Mouse (Mus musculus) layer of hippocampus, adult 9-11 months (tissue): ENCODE data around the gene Slc7a7.
A peak's percentile ranks its signal among the peaks of the same experiment; 100 is the strongest.
"Not testable (repeated sequence)": the region's sequence is repeated elsewhere in the genome, so short reads cannot be mapped to it uniquely, and the experiment has no call there.

Experiments
- DNase-seq: peaks from one replicate; pipeline ENCODE4 v3.0.0; 2022

Gene Slc7a7

DNA sequence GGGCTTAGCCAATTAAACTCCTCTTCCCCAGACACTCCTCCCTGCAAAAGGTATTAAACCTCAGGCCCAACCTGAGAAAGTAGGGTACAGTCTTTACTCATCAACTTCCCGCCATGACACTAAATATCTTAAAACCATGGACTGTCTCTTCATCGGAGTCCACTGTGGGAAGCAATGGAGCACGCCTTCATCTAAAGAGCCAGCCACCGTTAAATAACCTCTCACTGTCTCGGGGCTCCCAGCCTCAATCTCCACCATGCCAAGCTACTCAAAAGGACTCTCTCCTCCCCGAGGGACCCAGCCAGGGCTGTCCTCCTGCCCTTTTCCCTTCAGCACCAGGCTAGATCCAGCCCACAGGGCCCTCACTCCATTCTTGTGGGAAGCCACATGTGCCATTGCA, 47.0 kb downstream of the Slc7a7 start:
- no peak for DNase-seq

DNA sequence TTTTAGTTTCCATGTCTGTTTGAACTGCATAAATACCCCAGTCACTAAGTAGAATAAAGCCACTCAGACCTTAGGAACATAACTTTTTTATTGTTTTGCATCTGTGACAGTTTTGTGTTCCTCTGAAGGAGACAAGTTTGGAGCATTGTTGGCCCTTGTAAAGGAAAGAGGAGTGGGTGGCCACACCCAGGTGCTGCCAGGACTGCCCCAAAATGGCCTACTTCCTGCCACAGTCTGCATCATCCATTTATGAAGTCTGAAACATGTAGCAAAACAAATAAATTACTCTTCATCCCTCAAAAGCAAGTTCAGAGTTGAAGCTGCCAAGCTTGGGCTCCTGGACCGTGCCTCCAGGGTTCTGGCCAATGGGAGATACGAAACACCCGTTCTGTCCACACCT, 48.2 kb downstream of the Slc7a7 start:
- DNase-seq, result no peak

DNA sequence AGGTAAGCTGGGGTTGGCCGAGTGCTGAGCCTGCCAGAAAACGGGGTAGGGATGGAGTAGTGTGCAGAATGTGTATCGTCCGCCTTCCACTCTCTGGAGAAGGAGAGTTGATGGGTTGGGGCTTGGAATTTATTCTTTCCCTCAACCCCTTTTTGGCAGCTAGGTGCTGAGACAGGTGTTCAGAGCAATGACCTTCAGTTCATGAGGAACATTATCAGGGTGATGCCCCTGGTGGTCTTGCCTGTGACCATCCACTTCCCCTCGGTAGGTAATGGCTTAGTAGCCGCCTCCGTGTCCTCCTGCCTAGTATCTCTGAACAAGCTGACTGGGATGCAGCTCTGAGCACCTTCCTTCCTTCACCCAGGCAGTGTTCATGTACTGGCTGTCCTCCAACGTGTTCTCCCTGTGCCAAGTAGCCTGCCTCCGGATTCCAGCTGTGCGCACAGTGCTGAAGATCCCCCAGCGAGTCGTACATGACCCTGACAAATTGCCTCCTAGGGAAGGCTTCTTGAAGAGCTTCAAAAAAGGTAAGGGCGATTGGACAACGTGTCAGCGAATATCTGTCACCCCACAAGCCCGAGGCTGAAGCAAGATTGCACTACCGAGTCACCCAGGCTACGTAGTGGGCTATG, 50.0 kb downstream of the Slc7a7 start:
- no peak for DNase-seq

DNA sequence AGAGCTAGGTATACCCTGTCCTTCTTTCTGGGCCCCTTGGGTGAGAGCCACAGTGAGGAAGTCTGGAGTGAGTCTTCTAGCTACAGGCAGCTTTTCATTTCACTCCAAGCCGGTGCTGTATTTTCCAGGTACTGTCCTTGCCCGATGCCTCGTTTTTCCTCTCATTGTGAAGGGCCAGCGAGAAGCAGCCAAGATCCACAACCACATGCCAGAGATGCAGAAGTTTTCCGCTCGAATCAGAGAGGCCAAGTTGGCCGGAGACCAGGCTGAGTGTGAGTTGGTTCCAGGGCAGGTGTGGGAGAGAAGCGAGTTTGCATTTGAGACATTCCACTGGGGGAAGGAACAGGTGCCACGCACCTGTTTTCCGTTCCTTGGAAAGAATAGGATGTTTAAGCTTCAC, 51.0 kb downstream of the Slc7a7 start:
- no peak for DNase-seq

GRCm38 (mm10) chr14:54365026-54365645, 52.4 kb downstream of the Slc7a7 start:
- DNase-seq, result no peak

DNA sequence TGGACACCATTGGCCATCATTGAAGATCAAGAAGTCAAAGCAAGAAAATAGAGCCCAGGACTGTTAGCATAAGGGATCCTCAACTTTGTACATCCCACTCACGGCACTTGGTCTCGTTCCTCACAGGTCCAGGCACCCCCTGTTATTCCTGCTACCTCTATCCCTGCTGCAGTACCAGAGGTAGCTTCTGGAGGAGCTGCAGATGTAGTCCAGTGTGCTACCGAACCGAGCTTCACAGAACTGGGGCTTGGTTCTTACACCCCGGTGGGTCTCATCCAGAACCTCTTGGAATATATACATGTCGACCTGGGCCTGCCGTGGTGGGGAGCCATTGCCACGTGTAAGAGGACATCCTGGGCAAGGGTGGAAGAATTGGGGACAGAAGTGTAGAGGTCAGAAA, 54.4 kb downstream of the Slc7a7 start:
- DNase-seq, result no peak

DNA sequence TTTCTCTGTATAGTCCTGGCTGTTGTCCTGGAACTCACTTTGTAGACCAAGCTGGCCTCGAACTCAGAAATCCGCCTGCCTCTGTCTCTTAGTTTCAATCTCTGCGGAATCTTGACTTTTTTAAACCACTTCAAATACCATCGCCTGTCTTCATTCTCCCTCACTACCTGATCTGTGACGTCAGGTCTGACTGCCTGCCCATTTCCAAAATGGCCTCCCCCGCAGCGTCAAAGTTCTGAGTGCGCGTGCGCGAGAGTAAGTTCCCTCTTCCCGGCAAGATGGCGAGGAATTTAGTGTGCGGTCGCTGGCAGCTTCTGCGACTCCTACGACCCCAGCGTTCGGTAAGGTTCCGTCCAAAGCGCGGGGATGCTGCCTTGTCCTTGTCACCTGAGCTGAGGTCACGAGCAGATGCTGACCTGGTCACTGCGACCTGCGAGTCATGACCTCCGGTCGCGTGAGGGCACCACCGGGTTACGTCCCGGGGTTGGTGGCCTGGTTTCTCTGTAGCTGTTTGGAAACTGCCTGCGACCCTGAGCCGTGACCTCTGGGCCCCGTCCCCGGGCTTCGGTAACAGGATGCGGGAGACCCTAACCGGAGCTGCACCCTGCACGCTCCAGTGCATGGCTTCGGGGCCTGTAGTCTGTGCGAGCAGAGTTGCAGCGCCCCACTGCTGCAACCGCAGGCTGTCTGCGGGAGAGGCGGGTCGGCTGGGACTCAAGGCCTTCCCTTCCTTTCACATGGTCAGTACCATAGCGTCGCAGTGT, 56.8 kb downstream of the Slc7a7 start, which contains the start of gene Oxa1l:
Gene Oxa1l (plus strand): TSS at position 258 of the 764 bp plus-strand sequence.
- peak; percentile 94 for DNase-seq

DNA sequence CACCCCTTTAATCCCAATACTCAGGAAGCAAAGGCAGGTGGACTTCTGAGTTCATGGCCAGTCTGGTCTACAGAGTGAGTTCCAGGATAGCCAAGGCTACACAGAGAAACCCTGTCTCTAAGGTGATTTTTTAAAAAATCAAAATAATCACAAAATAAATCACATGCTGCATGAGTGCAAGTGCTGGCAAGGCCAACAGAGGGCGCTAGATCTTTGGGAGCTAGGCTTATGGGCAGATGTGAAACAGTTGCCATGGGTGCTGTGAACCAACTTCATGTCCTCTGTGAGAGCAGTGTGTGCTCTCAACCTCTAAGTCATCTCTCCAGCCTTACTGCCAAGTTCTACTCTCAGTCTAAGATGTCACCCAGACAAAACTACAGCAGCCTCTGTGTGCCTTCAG, 63.2 kb downstream of the Slc7a7 start:
- no peak for DNase-seq

DNA sequence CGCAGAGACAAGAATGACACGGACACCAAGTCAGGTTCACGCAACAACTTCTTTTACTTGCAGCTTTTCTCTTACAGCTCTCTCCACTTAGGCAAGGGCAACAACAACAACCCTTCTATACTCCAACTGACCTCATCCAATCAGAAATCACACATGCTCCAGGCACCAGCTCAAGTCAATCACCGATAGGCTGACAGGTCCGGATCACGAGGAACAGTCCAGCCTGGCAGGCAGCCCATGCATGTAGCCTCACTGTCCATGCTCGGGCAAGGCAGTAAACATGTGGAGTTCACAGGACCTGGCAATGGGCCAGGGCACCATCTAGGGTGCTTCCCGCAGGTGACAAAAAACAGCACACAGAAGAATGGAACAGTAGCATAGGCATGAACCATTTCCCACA, 65.3 kb downstream of the Slc7a7 start:
- DNase-seq, result no peak

DNA sequence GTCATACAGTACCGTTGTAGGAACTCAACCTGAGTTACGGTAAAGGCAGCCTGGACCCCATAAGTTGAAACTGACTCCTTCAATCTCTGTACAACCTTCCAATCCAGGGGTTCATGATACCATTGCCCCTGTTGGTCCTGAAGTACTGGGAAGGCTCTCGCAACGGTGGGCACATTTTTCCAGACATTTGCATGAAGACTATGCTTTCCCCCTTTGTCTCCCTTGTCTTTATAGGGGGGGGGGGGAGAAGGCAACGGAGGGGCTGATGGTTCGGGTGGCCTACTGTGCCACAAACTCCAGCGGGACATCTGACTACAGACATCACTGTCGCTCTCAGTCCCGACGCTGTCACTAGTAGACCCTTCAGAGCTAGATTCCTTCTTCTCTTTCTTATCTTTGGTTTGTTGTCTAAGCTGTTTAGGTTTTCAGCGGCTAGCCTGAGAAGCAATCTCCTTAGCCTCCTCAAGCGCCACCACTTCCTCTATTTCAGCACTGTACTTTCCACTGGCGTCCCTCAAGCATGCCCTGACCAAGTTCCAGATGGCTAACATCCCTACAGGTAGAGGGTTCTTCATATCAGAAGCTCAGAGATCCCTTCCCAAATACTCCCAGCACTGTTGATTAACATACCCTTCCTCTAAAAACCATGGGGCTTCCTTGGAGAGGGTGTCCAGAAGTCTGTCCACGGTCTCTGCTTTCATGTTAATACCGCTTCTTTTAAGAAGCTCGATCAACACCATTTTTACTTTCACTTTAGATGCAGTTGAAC, 66.6 kb downstream of the Slc7a7 start:
- not testable (repeated sequence) for DNase-seq

GRCm38 (mm10) chr14:54341807-54342206, 75.8 kb downstream of the Slc7a7 start:
- DNase-seq, result not testable (repeated sequence)

GRCm38 (mm10) chr14:54340836-54341235, 76.7 kb downstream of the Slc7a7 start:
- no peak for DNase-seq

DNA sequence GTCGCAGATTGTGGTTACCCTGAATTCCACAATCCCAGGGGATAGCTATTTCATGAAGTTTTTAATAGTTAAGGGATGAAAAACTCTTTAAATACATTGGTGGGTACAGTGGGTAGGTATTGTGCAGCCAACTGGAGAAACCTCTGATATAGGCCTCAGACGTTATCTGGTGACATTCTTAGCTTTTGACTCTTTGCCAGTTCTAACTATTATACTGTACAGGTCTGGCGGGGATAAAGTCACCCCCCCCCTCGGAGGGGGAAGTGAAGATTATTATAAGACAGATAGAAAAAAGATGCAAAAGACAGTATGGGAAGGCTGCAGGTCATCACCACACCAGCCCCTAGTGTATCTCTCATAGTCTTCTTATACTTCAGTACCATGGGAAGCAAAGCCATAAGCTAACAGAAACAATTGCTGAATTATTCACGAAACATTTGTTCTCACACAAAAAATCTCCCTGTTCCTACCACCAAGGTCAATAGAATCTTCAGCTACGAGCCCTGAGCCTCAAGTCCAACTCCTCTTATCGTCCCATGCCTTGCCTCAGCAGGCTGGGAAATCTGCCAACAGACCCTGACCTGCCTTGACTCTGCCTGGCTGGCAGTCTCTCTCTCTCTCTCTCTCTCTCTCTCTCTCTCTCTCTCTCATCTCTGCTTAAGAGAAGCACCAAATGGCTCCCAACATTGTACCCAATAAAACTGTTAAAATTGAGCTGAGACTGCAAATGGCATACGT, 84.0 kb downstream of the Slc7a7 start:
- no peak for DNase-seq

GRCm38 (mm10) chr14:54332176-54333074, 85.2 kb downstream of the Slc7a7 start:
- no peak for DNase-seq

DNA sequence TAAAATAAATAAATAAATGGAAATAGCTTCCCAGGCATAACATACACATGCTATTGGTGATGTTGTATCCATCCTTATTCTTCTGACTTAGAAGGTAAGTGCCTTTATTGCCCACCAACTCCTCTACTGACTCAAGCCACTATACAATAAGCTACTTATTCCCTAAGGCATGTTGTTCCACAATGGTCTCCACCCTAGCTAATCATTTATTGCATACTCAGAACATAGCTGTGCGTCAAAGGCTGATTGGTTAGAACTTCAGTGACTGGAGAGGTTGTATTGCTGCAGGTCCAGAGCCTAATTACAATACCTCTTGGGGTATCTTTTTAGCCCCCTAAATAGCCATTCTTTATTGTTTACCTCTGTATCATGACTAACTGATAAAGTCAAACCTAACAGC, 86.4 kb downstream of the Slc7a7 start:
- no peak for DNase-seq

- DNase-seq, result no peak
These were observed 88.4 kb downstream of the Slc7a7 start for GRCm38 (mm10) chr14:54329201-54329600.

DNA sequence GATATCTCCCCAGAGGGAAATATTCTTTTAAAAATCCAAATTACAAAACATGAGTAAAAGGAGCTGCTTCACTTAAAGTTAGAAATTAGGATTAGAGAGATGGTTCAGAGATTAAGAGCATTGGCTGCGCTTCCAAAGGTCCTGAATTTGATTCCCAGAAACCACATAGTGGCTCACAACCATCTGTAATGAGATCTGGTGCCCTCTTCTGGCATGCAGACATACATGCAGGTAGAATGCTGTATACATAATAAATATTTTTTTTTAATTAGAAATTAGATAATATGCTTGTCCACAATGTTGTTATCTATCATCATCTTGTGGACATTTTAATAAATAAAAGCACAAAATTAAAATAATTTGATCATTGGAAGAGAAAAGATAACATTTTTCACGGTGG, 89.0 kb downstream of the Slc7a7 start:
- no peak for DNase-seq

- no peak for DNase-seq
These were observed 93.1 kb downstream of the Slc7a7 start for GRCm38 (mm10) chr14:54324486-54324885.

GRCm38 (mm10) chr14:54321556-54322376, 95.8 kb downstream of the Slc7a7 start:
- no peak for DNase-seq
